Mouse (Mus musculus): ENCODE results near the gene Zcchc10. TPM values are rescaled to one million over a fixed set of nuclear protein-coding genes. Genes with fewer than 3 reads are reported as not detected.
A peak's percentile ranks its signal among the peaks of the same experiment; 100 is the strongest.
"Not testable (repeated sequence)": the region's sequence is repeated elsewhere in the genome, so short reads cannot be mapped to it uniquely, and the experiment has no call there.

Gene Zcchc10
- polyA plus RNA-seq (2012; rRNA removed) = 3.5 and 4.8 TPM in 2 replicates

- Histone ChIP-seq H3K4me1 (ENCODE audit: control insufficient read depth, insufficient read depth, low read length) (no peaks in the 10 kb centered on the region; the same call in 1 of the 2 replicates), H3K4me3 (ENCODE audit: control insufficient read depth, low read depth, low read length) (peak within 1 kb of the TSS; percentile 89), H3K27me3 (ENCODE audit: control insufficient read depth, insufficient read depth, low read length) (no peaks in the 10 kb centered on the region), H3K27ac (ENCODE audit: control insufficient read depth, insufficient read depth, low read depth, low read length) (peak within 1 kb of the TSS; percentile 65), H3K36me3 (ENCODE audit: control insufficient read depth, insufficient read depth, low read length) (peaks cover 2% of the 10 kb centered on the region; the same call in 1 of the 2 replicates)
- no peak for TF ChIP-seq CTCF (IDR thresholded peaks at IDR 0.05; ENCODE audit: control insufficient read depth, insufficient read depth, insufficient replicate concordance, low read depth, low read length)
- peak; percentile 86 for TF ChIP-seq POLR2A (IDR thresholded peaks at IDR 0.05; ENCODE audit: control insufficient read depth, low read depth, low read length)
These were observed at the start of gene Zcchc10 for GRCm38 (mm10) chr11:53324512-53324968. Gene Zcchc10, plus strand, starts transcription at chr11:53324679.

GRCm38 (mm10) chr11:53275358-53275757 lies 49.1 kb upstream of the Zcchc10 start:
- Histone ChIP-seq H3K27me3 (ENCODE audit: control insufficient read depth, insufficient read depth, low read length) (no peaks in the 10 kb centered on the region), H3K36me3 (ENCODE audit: control insufficient read depth, insufficient read depth, low read length) (peaks cover 4% of the 10 kb centered on the region), H3K4me3 (ENCODE audit: control insufficient read depth, low read depth, low read length) (no peak overlapping the region), H3K27ac (ENCODE audit: control insufficient read depth, insufficient read depth, low read depth, low read length) (no peak overlapping the region), H3K4me1 (ENCODE audit: control insufficient read depth, insufficient read depth, low read length) (no peaks in the 10 kb centered on the region)
- TF ChIP-seq POLR2A (IDR thresholded peaks at IDR 0.05; ENCODE audit: control insufficient read depth, low read depth, low read length) = no peak
- TF ChIP-seq CTCF (IDR thresholded peaks at IDR 0.05; ENCODE audit: control insufficient read depth, insufficient read depth, insufficient replicate concordance, low read depth, low read length) = no peak

GRCm38 (mm10) chr11:53278411-53278810 lies 46.1 kb upstream of the Zcchc10 start:
- Histone ChIP-seq H3K36me3 (ENCODE audit: control insufficient read depth, insufficient read depth, low read length) (peaks cover 1% of the 10 kb centered on the region), H3K27me3 (ENCODE audit: control insufficient read depth, insufficient read depth, low read length) (no peaks in the 10 kb centered on the region), H3K4me1 (ENCODE audit: control insufficient read depth, insufficient read depth, low read length) (no peaks in the 10 kb centered on the region), H3K4me3 (ENCODE audit: control insufficient read depth, low read depth, low read length) (no peak overlapping the region), H3K27ac (ENCODE audit: control insufficient read depth, insufficient read depth, low read depth, low read length) (no peak overlapping the region)
- TF ChIP-seq CTCF (IDR thresholded peaks at IDR 0.05; ENCODE audit: control insufficient read depth, insufficient read depth, insufficient replicate concordance, low read depth, low read length) (no peak), POLR2A (IDR thresholded peaks at IDR 0.05; ENCODE audit: control insufficient read depth, low read depth, low read length) (no peak)

- TF ChIP-seq CTCF (IDR thresholded peaks at IDR 0.05; ENCODE audit: control insufficient read depth, insufficient read depth, insufficient replicate concordance, low read depth, low read length) (no peak), POLR2A (IDR thresholded peaks at IDR 0.05; ENCODE audit: control insufficient read depth, low read depth, low read length) (no peak)
- peaks cover 3% of the 10 kb centered on the region for H3K36me3 ChIP-seq (ENCODE audit: control insufficient read depth, insufficient read depth, low read length)
These were observed 38.6 kb upstream of the Zcchc10 start for GRCm38 (mm10) chr11:53285885-53286284.

GRCm38 (mm10) chr11:53290187-53290586 lies 34.3 kb upstream of the Zcchc10 start:
- not testable (repeated sequence) for H3K27ac ChIP-seq (ENCODE audit: control insufficient read depth, insufficient read depth, low read depth, low read length); H3K36me3 ChIP-seq (ENCODE audit: control insufficient read depth, insufficient read depth, low read length); H3K27me3 ChIP-seq (ENCODE audit: control insufficient read depth, insufficient read depth, low read length); H3K4me1 ChIP-seq (ENCODE audit: control insufficient read depth, insufficient read depth, low read length); H3K4me3 ChIP-seq (ENCODE audit: control insufficient read depth, low read depth, low read length)

More at GRCm38 (mm10) chr11:53285885-53286284, 38.6 kb upstream of the Zcchc10 start:
- Histone ChIP-seq H3K27me3 (ENCODE audit: control insufficient read depth, insufficient read depth, low read length) (no peaks in the 10 kb centered on the region), H3K4me3 (ENCODE audit: control insufficient read depth, low read depth, low read length) (no peak overlapping the region), H3K4me1 (ENCODE audit: control insufficient read depth, insufficient read depth, low read length) (no peaks in the 10 kb centered on the region), H3K27ac (ENCODE audit: control insufficient read depth, insufficient read depth, low read depth, low read length) (no peak overlapping the region)

- TF ChIP-seq CTCF (IDR thresholded peaks at IDR 0.05; ENCODE audit: control insufficient read depth, insufficient read depth, insufficient replicate concordance, low read depth, low read length) (no peak), POLR2A (IDR thresholded peaks at IDR 0.05; ENCODE audit: control insufficient read depth, low read depth, low read length) (no peak)
- Histone ChIP-seq H3K27me3 (ENCODE audit: control insufficient read depth, insufficient read depth, low read length) (no peaks in the 10 kb centered on the region), H3K4me3 (ENCODE audit: control insufficient read depth, low read depth, low read length) (no peak overlapping the region), H3K36me3 (ENCODE audit: control insufficient read depth, insufficient read depth, low read length) (peaks cover 3% of the 10 kb centered on the region), H3K27ac (ENCODE audit: control insufficient read depth, insufficient read depth, low read depth, low read length) (no peak overlapping the region), H3K4me1 (ENCODE audit: control insufficient read depth, insufficient read depth, low read length) (no peaks in the 10 kb centered on the region)
These were observed 33.6 kb upstream of the Zcchc10 start for GRCm38 (mm10) chr11:53290871-53291270.

- Histone ChIP-seq H3K4me3 (ENCODE audit: control insufficient read depth, low read depth, low read length) (no peak overlapping the region), H3K4me1 (ENCODE audit: control insufficient read depth, insufficient read depth, low read length) (peaks cover 2% of the 10 kb centered on the region; the same call in 1 of the 2 replicates), H3K27ac (ENCODE audit: control insufficient read depth, insufficient read depth, low read depth, low read length) (no peak overlapping the region), H3K27me3 (ENCODE audit: control insufficient read depth, insufficient read depth, low read length) (no peaks in the 10 kb centered on the region), H3K36me3 (ENCODE audit: control insufficient read depth, insufficient read depth, low read length) (peaks cover 1% of the 10 kb centered on the region; the same call in 1 of the 2 replicates)
- no peak for TF ChIP-seq POLR2A (IDR thresholded peaks at IDR 0.05; ENCODE audit: control insufficient read depth, low read depth, low read length)
- no peak for TF ChIP-seq CTCF (IDR thresholded peaks at IDR 0.05; ENCODE audit: control insufficient read depth, insufficient read depth, insufficient replicate concordance, low read depth, low read length)
These were observed 30.0 kb upstream of the Zcchc10 start for GRCm38 (mm10) chr11:53294441-53294840.

- Histone ChIP-seq H3K4me1 (ENCODE audit: control insufficient read depth, insufficient read depth, low read length) (peaks cover 9% of the 10 kb centered on the region), H3K27ac (ENCODE audit: control insufficient read depth, insufficient read depth, low read depth, low read length) (no peak overlapping the region), H3K27me3 (ENCODE audit: control insufficient read depth, insufficient read depth, low read length) (no peaks in the 10 kb centered on the region), H3K36me3 (ENCODE audit: control insufficient read depth, insufficient read depth, low read length) (no peaks in the 10 kb centered on the region), H3K4me3 (ENCODE audit: control insufficient read depth, low read depth, low read length) (no peak overlapping the region)
- no peak for TF ChIP-seq POLR2A (IDR thresholded peaks at IDR 0.05; ENCODE audit: control insufficient read depth, low read depth, low read length)
- TF ChIP-seq CTCF (IDR thresholded peaks at IDR 0.05; ENCODE audit: control insufficient read depth, insufficient read depth, insufficient replicate concordance, low read depth, low read length) = no peak
These were observed 27.6 kb upstream of the Zcchc10 start for GRCm38 (mm10) chr11:53296880-53297279.

Measured in testis, adult 2 months (tissue).